Mouse (Mus musculus) heart, adult 9 months (tissue): ENCODE results near the gene Trim30a.
"Not testable (repeated sequence)": the region's sequence is repeated elsewhere in the genome, so short reads cannot be mapped to it uniquely, and the experiment has no call there.

Experiments used
- DNase-seq, 2 experiments: peaks; one replicate each; pipeline ENCODE4 v3.0.0; 2022; ENCODE audit warnings: low spot score in 2 of 2

The Trim30a gene

GRCm38 (mm10) chr7:104465065-104465744 lies at the start of gene Trim30a:
Gene Trim30a, minus strand, starts transcription at chr7:104465193.
- DNase-seq: peak; percentile 49 to 66

- peak; percentile 19 to 26 for DNase-seq
Observed at GRCm38 (mm10) chr7:104507421-104508065, 42.5 kb upstream of the Trim30a start, which contains the start of gene Trim30d. Gene Trim30d, minus strand, starts transcription at chr7:104507849.

GRCm38 (mm10) chr7:104501589-104502371 lies 36.8 kb upstream of the Trim30a start:
- no peak for DNase-seq

GRCm38 (mm10) chr7:104501186-104501585 lies 36.2 kb upstream of the Trim30a start:
- not testable (repeated sequence) for DNase-seq

- not testable (repeated sequence) for DNase-seq
Observed at GRCm38 (mm10) chr7:104499464-104499863, 34.5 kb upstream of the Trim30a start.

GRCm38 (mm10) chr7:104445961-104446645 lies 18.9 kb downstream of the Trim30a start:
- peak; percentile 55 to 73 for DNase-seq

- DNase-seq: no peak
Observed at GRCm38 (mm10) chr7:104404460-104404950, 60.5 kb downstream of the Trim30a start.

- DNase-seq: peak in 1 of 2 experiments; percentile 2
Observed at GRCm38 (mm10) chr7:104401140-104401539, 63.9 kb downstream of the Trim30a start.

GRCm38 (mm10) chr7:104400698-104401097 lies 64.3 kb downstream of the Trim30a start, which contains the start of gene Trim30c:
Gene Trim30c, minus strand, starts transcription at chr7:104400837.
- peak; percentile 1 to 8 for DNase-seq

GRCm38 (mm10) chr7:104398492-104398891 lies 66.5 kb downstream of the Trim30a start:
- DNase-seq: no peak

GRCm38 (mm10) chr7:104369736-104370414 lies 95.1 kb downstream of the Trim30a start, which contains the start of gene Trim30b:
Gene Trim30b, minus strand, starts transcription at chr7:104369884.
- DNase-seq: peak; percentile 42 to 62

- DNase-seq: no peak
Observed at GRCm38 (mm10) chr7:104366339-104366738, 98.7 kb downstream of the Trim30a start.
